Mouse (Mus musculus) cortical plate, adult 2 months (tissue): ENCODE results near the gene Esrrb.

Experiments
- CTCF ChIP-seq: fragments of 200-500 bp; IDR thresholded peaks from 2 replicates; pipeline ENCODE4 v1.5.1; 2011; ENCODE audit warnings: mild to moderate bottlenecking, control low read depth, low read length; ENCODE audit not compliant: insufficient read depth; ENCODE audit errors: extremely low read depth
- POLR2A ChIP-seq: fragments of 200-500 bp; IDR thresholded peaks from 2 replicates; pipeline ENCODE4 v1.6.1; 2011; ENCODE audit warnings: mild to moderate bottlenecking, low read length, control low read depth; ENCODE audit not compliant: insufficient read depth; ENCODE audit errors: extremely low read depth

DNA sequence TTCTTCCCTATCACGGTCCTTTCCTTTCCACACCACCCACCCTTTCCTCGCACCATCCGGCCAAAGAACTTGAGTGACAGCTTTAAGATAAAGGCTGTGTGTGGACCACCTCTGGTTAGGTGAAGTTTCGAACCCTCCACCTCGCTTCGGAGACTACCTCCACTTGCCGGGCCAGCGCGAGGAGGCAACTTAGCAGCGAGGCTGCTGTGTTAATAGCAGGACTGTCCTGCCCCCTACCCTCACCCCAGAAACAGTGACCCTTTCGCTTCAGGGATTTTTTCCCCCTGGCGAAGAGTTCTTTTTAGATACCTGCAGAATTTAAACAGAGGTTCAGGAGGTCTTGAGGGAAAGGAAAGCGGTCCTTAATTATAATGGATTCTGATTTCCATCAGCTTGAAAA lies 62.2 kb downstream of the Esrrb start:
- TF ChIP-seq CTCF = no peak
- TF ChIP-seq POLR2A = no peak
